Mouse (Mus musculus) lung, postnatal 0 days (tissue): ENCODE results near the gene Mfap1a. TPM values are rescaled to one million over a fixed set of nuclear protein-coding genes. Genes with fewer than 3 reads are reported as not detected.

Experiments
- ATAC-seq: fragments of 200-750 bp; cut with Nextera tagmentation; 2 replicates; pipeline ENCODE4 v1.8.0; 2017; ENCODE audit warnings: moderate library complexity
- DNase-seq: peaks from one replicate; pipeline ENCODE4 v3.0.0-alpha.2; 2016; ENCODE audit warnings: low spot score
- H3K27ac ChIP-seq: fragments of 300-500 bp; sonication (generic); 2 replicates; pipeline ENCODE4 v1.5.1; 2014; ENCODE audit warnings: antibody characterized with exemption, mild to moderate bottlenecking, low read length, mixed read lengths
- H3K27me3 ChIP-seq: fragments of 300-500 bp; sonication (generic); replicated peaks from 2 replicates; pipeline ENCODE4 v1.6.1; 2014; ENCODE audit warnings: low read length, mixed read lengths; ENCODE audit not compliant: insufficient read depth
- H3K36me3 ChIP-seq: fragments of 300-500 bp; sonication (generic); 2 replicates; pipeline ENCODE4 v1.6.1; 2014; ENCODE audit warnings: low read length, mixed read lengths; ENCODE audit not compliant: insufficient read depth
- H3K4me1 ChIP-seq: fragments of 300-500 bp; sonication (generic); 2 replicates; pipeline ENCODE4 v1.6.1; 2014; ENCODE audit warnings: antibody characterized with exemption, low read depth, low read length, mixed read lengths; ENCODE audit not compliant: insufficient read depth
- H3K4me2 ChIP-seq: fragments of 300-500 bp; sonication (generic); replicated peaks from 2 replicates; pipeline ENCODE4 v1.6.1; 2014; ENCODE audit warnings: low read depth, mild to moderate bottlenecking, low read length, moderate library complexity, mixed read lengths
- H3K4me3 ChIP-seq: fragments of 300-500 bp; sonication (generic); 2 replicates; pipeline ENCODE4 v1.5.1; 2014; ENCODE audit warnings: low read depth, low read length
- H3K9ac ChIP-seq: fragments of 300-500 bp; sonication (generic); replicated peaks from 2 replicates; pipeline ENCODE4 v1.6.1; 2014; ENCODE audit warnings: low read depth, mild to moderate bottlenecking
- H3K9me3 ChIP-seq: fragments of 300-500 bp; sonication (generic); 2 replicates; pipeline ENCODE4 v1.6.1; 2016; ENCODE audit warnings: low read length, mixed read lengths
- CTCF ChIP-seq: IDR thresholded peaks from 2 replicates; pipeline ENCODE4 v1.5.1; 2016; ENCODE audit warnings: antibody characterized with exemption, mild to moderate bottlenecking
- EP300 ChIP-seq: IDR thresholded peaks from 2 replicates; pipeline ENCODE4 v1.6.1; 2016; ENCODE audit warnings: antibody characterized with exemption, mild to moderate bottlenecking, control low read depth
- WGBS: fragments of 180-500 bp; shearing (Covaris S2); extraction: QIAGEN DNeasy Blood & Tissue Kit; methylation state at CpG from one replicate; pipeline ENCODE4 v1.1.7; 2014; 5-methylcytosine and 5-hydroxymethylcytosine counted together
- polyA plus RNA-seq: library from polyadenylated mRNA; unstranded; fragments of >200 nt; fragmentation: Nextera tagmentation; extraction: Ambion mirVana; gene quantifications from 2 replicates; pipeline ENCODE4 v1.2.1, GENCODE M21; 2015

The Mfap1a gene
- polyA plus RNA-seq, 1 experiment from 2014 or later = 16.3 TPM

DNA sequence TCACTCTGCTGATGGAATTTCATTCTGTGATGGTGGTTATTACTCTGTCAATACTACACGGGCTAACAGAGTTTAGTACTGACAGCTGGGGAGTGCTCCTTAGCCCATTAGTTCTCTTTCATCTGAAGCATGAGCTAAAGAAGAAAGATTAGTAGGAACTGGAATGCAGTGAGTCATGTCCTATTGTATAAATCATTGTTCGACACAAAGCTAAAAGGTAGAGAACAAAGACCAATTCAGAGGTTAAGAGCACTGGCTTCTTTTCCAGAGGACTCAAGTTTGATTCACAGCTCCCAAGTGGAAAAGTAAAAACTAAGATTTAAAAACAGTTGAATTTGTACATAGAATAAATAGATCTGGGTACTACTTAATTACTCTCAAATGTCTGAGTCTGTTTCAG, 46.4 kb downstream of the Mfap1a start:
- H3K4me2 ChIP-seq = no peak overlapping the region
- no peak overlapping the region for H3K4me3 ChIP-seq
- peaks cover 6% of the 10 kb centered on the region; the same call in 1 of the 2 replicates for H3K4me1 ChIP-seq
- H3K27ac ChIP-seq = no peak overlapping the region
- whole genome bisulfite sequencing = 49% methylated on average over 2 of the region's 2 CpGs
- H3K27me3 ChIP-seq = no peaks in the 10 kb centered on the region
- no peak for TF ChIP-seq EP300
- TF ChIP-seq CTCF = no peak
- H3K36me3 ChIP-seq = no peaks in the 10 kb centered on the region
- no peaks in the 10 kb centered on the region for H3K9me3 ChIP-seq
- ATAC-seq (no peak), DNase-seq (no peak)
- no peak overlapping the region for H3K9ac ChIP-seq

DNA sequence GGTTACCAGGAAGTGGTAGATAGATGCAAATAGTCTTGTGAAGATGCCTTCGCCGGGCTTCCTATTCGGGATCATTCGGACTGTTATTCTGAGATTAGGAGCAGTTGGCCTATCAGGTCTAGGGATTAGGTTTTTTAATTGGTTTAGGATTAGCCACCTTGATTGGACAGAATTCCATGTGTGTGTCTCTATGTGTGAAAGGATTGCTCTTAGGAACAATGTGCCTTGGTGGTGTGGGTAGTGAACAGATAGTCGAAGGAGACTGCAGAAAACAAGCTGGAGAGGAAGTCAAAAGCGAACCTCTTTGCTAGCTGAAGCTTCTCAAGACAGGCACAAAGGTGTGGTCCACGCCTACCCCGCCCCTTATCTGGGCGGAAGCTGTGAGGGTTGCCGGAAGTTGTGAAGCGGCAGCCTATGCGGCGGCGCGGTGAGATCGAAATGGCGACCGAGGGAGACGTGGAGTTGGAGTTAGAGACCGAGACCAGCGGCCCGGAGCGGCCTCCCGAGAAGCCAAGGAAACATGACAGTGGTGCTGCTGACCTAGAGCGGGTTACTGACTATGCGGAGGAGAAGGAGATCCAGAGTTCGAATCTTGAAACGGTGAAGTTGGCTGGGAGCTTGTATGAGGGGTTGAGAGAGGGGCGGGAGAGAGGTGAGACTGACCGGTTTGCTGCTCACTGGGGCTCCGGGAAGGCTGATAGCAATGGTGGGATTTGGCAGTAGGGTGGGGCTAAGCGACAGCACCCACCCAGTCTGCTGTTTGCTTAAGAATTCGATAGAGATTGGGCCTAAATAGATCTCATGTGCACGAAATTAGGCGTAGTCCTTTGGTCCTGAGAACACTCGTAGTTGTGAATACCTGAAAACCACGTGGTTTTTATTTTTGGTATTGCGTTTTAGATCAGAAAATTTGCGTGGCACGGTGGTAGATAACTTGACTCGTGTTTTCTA, 49.5 kb downstream of the Mfap1a start, which contains the start of gene Serinc4:
Gene Serinc4, minus strand, starts transcription at position 90 of the 951 bp plus-strand sequence.
- Histone ChIP-seq H3K9ac (peak within 1 kb of the TSS; percentile 76), H3K4me2 (peak within 1 kb of the TSS; percentile 65), H3K36me3 (no peaks in the 10 kb centered on the region; the same call in 1 of the 2 replicates), H3K4me3 (peak within 1 kb of the TSS; percentile 74), H3K4me1 (peaks cover 6% of the 10 kb centered on the region; the same call in 1 of the 2 replicates), H3K27me3 (no peaks in the 10 kb centered on the region), H3K27ac (peak within 1 kb of the TSS; percentile 78), H3K9me3 (no peaks in the 10 kb centered on the region)
- peak; percentile 94 for DNase-seq
- ATAC-seq = peak; percentile 95
- TF ChIP-seq EP300 (no peak), CTCF (no peak)
- WGBS = 3% methylated on average over 41 of the region's 41 CpGs

DNA sequence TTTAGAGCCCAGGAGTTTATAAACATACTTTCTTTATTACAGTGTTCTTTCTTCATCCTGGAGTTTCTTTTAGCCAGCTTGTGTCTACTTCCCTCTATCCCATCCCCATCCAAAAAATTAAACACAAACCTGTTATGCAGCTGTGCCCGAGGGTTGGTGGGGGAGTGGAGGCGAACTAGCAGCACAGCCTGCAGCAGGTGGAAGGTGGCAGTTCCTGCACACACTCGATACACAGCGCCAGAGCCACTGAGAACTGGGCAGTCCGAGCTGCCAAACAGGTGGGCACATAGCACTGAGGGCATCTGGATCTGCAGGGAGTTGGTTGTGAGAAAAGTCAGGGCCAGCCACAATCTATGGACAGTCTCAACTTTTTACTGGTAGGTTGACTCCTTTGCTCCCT, 50.9 kb downstream of the Mfap1a start:
- Histone ChIP-seq H3K9me3 (no peaks in the 10 kb centered on the region), H3K36me3 (no peaks in the 10 kb centered on the region; the same call in 1 of the 2 replicates), H3K4me1 (peaks cover 6% of the 10 kb centered on the region; the same call in 1 of the 2 replicates), H3K4me3 (no peak overlapping the region), H3K27ac (no peak overlapping the region), H3K4me2 (no peak overlapping the region), H3K27me3 (no peaks in the 10 kb centered on the region), H3K9ac (no peak overlapping the region)
- DNase-seq = no peak
- TF ChIP-seq CTCF (no peak), EP300 (no peak)
- WGBS = 73% methylated on average over 5 of the region's 5 CpGs
- no peak for ATAC-seq

DNA sequence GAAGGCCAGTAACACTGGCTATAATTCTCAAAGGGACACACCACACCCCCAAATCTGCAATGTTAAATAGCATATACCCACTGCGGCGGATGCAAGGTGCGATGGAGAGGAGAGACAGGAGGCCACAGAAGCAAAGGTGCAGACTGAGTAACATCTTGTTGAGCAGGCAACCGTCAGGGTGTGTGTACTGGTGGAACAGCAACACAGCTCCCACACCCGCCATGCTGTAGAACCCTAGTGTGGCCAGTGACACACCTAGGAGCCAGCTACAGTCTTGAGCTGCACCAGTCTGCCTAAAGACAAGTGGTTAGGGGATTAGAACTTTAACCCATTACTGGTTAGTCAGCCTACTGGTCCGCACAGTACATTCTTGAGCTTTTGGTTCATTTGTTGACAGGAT, 52.5 kb downstream of the Mfap1a start:
- TF ChIP-seq CTCF (no peak), EP300 (no peak)
- ATAC-seq (no peak), DNase-seq (no peak)
- H3K27me3 ChIP-seq = no peaks in the 10 kb centered on the region
- H3K4me2 ChIP-seq = no peak overlapping the region
- H3K36me3 ChIP-seq = no peaks in the 10 kb centered on the region; the same call in 1 of the 2 replicates
- H3K9me3 ChIP-seq = no peaks in the 10 kb centered on the region
- H3K4me3 ChIP-seq = no peak overlapping the region
- H3K9ac ChIP-seq = no peak overlapping the region
- H3K4me1 ChIP-seq = peaks cover 9% of the 10 kb centered on the region; the same call in 1 of the 2 replicates
- no peak overlapping the region for H3K27ac ChIP-seq
- 83% methylated on average over 6 of the region's 6 CpGs for WGBS

DNA sequence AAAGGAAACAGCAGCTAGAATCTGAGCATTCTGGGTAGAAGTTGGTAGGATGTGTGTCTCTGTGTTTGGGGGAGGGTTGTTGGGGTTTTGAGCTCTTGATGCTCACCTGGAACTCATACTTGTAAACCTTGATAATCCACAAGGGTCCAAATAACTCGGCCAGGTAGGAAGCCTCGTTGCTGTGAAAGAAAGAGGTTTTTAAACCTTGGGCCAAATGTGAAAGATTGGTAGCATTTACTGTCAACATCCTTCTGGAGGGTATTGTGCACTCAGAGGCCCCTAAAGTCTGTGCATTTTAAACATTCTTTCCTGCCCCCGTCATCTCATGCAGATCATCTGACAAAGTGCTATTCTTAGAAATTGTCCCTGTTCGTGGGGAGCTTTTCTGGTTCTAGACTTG, 53.5 kb downstream of the Mfap1a start, which contains the start of gene Hypk:
Gene Hypk, plus strand, starts transcription at position 301 of the 400 bp plus-strand sequence.
- H3K9me3 ChIP-seq = no peaks in the 10 kb centered on the region
- WGBS = 46% methylated on average over 4 of the region's 4 CpGs
- H3K4me1 ChIP-seq = peaks cover 9% of the 10 kb centered on the region; the same call in 1 of the 2 replicates
- TF ChIP-seq CTCF (no peak), EP300 (no peak)
- no peak for DNase-seq
- no peaks in the 10 kb centered on the region; the same call in 1 of the 2 replicates for H3K36me3 ChIP-seq
- no peak within 1 kb of the TSS for H3K4me3 ChIP-seq
- no peak within 1 kb of the TSS for H3K4me2 ChIP-seq
- H3K27ac ChIP-seq = no peak within 1 kb of the TSS
- no peak for ATAC-seq
- H3K9ac ChIP-seq = no peak within 1 kb of the TSS
- no peaks in the 10 kb centered on the region for H3K27me3 ChIP-seq

DNA sequence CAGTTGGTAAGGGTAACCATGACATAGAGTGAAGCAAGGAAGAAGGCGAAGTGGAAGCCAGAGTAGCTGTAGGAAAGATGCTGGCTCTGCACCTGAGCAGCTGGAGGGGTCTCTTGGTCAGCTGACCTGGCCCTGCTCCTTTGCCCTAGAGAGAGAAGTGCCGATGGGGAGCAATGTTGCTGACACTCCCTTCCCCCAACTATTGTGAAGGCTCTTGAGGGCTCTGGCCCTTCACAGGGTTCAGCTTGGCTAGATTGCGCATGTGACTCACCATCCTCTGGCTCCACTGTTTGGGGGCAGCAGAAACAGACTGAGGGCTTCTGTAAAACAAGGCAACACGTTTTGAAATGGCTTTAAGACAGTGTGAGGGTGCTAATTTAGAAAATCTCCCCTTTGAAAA, 54.1 kb downstream of the Mfap1a start:
- no peaks in the 10 kb centered on the region for H3K9me3 ChIP-seq
- no peak overlapping the region for H3K27ac ChIP-seq
- ATAC-seq (no peak), DNase-seq (no peak)
- TF ChIP-seq EP300 (no peak), CTCF (no peak)
- no peaks in the 10 kb centered on the region; the same call in 1 of the 2 replicates for H3K36me3 ChIP-seq
- H3K27me3 ChIP-seq = no peaks in the 10 kb centered on the region
- WGBS = 65% methylated on average over 4 of the region's 4 CpGs
- H3K9ac ChIP-seq = no peak overlapping the region
- no peak overlapping the region for H3K4me3 ChIP-seq
- H3K4me1 ChIP-seq = peaks cover 6% of the 10 kb centered on the region; the same call in 1 of the 2 replicates
- no peak overlapping the region for H3K4me2 ChIP-seq
